Mouse (Mus musculus): Measurements from ENCODE around the gene Klc3.

GRCm38 (mm10) chr7:19400946-19401345 lies 3.0 kb downstream of the Klc3 start:
- TF ChIP-seq CTCF (IDR thresholded peaks at IDR 0.05; ENCODE audit: borderline replicate concordance, insufficient read depth, low read depth, low read length) (no peak), POLR2A (IDR thresholded peaks at IDR 0.05; ENCODE audit: borderline replicate concordance, insufficient read depth, low read length) (no peak)
